Mouse (Mus musculus): ENCODE measurements around the gene Tyw1.
"Not testable (repeated sequence)": the region's sequence is repeated elsewhere in the genome, so short reads cannot be mapped to it uniquely, and the experiment has no call there.

The Tyw1 gene

GRCm38 (mm10) chr5:130255017-130255720 lies at the start of gene Tyw1, which contains the start of gene Sbds:
Tyw1 (plus strand) TSS chr5:130255619.
Sbds (minus strand) TSS chr5:130255530.
- in situ Hi-C loops (cut with MboI): no loop called here

GRCm38 (mm10) chr5:130207299-130207698 lies 48.1 kb upstream of the Tyw1 start:
- in situ Hi-C loops (cut with MboI): no loop called here

GRCm38 (mm10) chr5:130212956-130213355 lies 42.5 kb upstream of the Tyw1 start:
- in situ Hi-C loops (cut with MboI): no loop called here

GRCm38 (mm10) chr5:130216781-130217180 lies 38.6 kb upstream of the Tyw1 start, which contains the start of gene Tmem248:
Tmem248 (plus strand) TSS chr5:130217081.
- in situ Hi-C loops (cut with MboI): no loop called here

- in situ Hi-C loops (cut with MboI): no loop called here
These were observed 38.0 kb upstream of the Tyw1 start for GRCm38 (mm10) chr5:130217406-130217805.

GRCm38 (mm10) chr5:130218336-130218735 lies 37.1 kb upstream of the Tyw1 start:
- in situ Hi-C loops (cut with MboI): no loop called here

- in situ Hi-C loops (cut with MboI): no loop called here
These were observed 34.1 kb upstream of the Tyw1 start for GRCm38 (mm10) chr5:130221316-130221715.

GRCm38 (mm10) chr5:130221760-130222145 lies 33.7 kb upstream of the Tyw1 start:
- in situ Hi-C loops (cut with MboI): no loop called here

- in situ Hi-C loops (cut with MboI): no loop called here
These were observed 33.0 kb upstream of the Tyw1 start for GRCm38 (mm10) chr5:130222146-130223004.

- in situ Hi-C loops (cut with MboI): no loop called here
These were observed 28.6 kb upstream of the Tyw1 start for GRCm38 (mm10) chr5:130226790-130227189.

GRCm38 (mm10) chr5:130228120-130228519 lies 27.3 kb upstream of the Tyw1 start:
- in situ Hi-C loops (cut with MboI): no loop called here

- in situ Hi-C loops (cut with MboI): no loop called here
These were observed 19.1 kb upstream of the Tyw1 start for GRCm38 (mm10) chr5:130236302-130236701.

GRCm38 (mm10) chr5:130239236-130239635 lies 16.2 kb upstream of the Tyw1 start:
- in situ Hi-C loops (cut with MboI): no loop called here

GRCm38 (mm10) chr5:130239856-130240255 lies 15.6 kb upstream of the Tyw1 start:
- in situ Hi-C loops (cut with MboI): no loop called here

- in situ Hi-C loops (cut with MboI): no loop called here
These were observed 14.0 kb upstream of the Tyw1 start for GRCm38 (mm10) chr5:130241426-130241825.

GRCm38 (mm10) chr5:130247823-130248222 lies 7.6 kb upstream of the Tyw1 start:
- in situ Hi-C loops (cut with MboI): no loop called here

- in situ Hi-C loops (cut with MboI): no loop called here
These were observed 1.0 kb upstream of the Tyw1 start for GRCm38 (mm10) chr5:130254164-130255016.

GRCm38 (mm10) chr5:130255799-130256525 lies 543 bp downstream of the Tyw1 start:
- in situ Hi-C loops (cut with MboI): not testable (repeated sequence)

- in situ Hi-C loops (cut with MboI): no loop called here
These were observed 1.4 kb downstream of the Tyw1 start for GRCm38 (mm10) chr5:130256678-130257271.

- in situ Hi-C loops (cut with MboI): no loop called here
These were observed 1.9 kb downstream of the Tyw1 start for GRCm38 (mm10) chr5:130257303-130257702.

- in situ Hi-C loops (cut with MboI): no loop called here
These were observed 8.0 kb downstream of the Tyw1 start for GRCm38 (mm10) chr5:130263454-130263853.
